Mouse (Mus musculus) CH12.LX (cell line): ENCODE results near the gene Timp1. TPM values are rescaled to one million over a fixed set of nuclear protein-coding genes. Genes with fewer than 3 reads are reported as not detected.

Experiments used
- DNase-seq: peaks from one replicate; pipeline ENCODE4 v3.0.0-alpha.2; 2013; ENCODE audit errors: extremely low read depth
- H3K27ac ChIP-seq: 2 replicates; pipeline ENCODE4 v1.5.1; 2012; ENCODE audit warnings: low read depth, mild to moderate bottlenecking, control low read depth, moderate library complexity; ENCODE audit not compliant: insufficient read depth
- H3K27me3 ChIP-seq: replicated peaks from 2 replicates; pipeline ENCODE3; 2012; ENCODE audit warnings: inconsistent platforms
- H3K36me3 ChIP-seq, 2 experiments: replicated peaks in 1 of 2; 2 replicates each; pipeline versions ENCODE3 to v1.6.1; 2012; ENCODE audit warnings: inconsistent platforms in 1 of 2, low read length in 1 of 2, mild to moderate bottlenecking in 1 of 2, mixed read lengths in 1 of 2, moderate library complexity in 1 of 2; ENCODE audit not compliant: control insufficient read depth in 1 of 2, insufficient read depth in 1 of 2
- H3K4me1 ChIP-seq, 2 experiments: 2 replicates each; pipeline ENCODE4 v1.6.1; 2012; ENCODE audit warnings: inconsistent platforms in 1 of 2, moderate library complexity in 1 of 2; ENCODE audit not compliant: insufficient read depth in 2 of 2, control insufficient read depth in 1 of 2
- H3K4me2 ChIP-seq: 2 replicates; pipeline ENCODE4 v1.6.1; 2012; ENCODE audit warnings: low read depth, mild to moderate bottlenecking, control low read depth; ENCODE audit not compliant: poor library complexity, insufficient read depth, severe bottlenecking
- H3K4me3 ChIP-seq, 3 experiments: fragments of 150-350 bp in 1 of 3; sonication (generic) in 1 of 3; replicated peaks in 1 of 3; 2 replicates each; pipeline versions ENCODE3 to v1.5.1; 2011 to 2012; ENCODE audit warnings: low read depth in 2 of 3, low read length in 2 of 3, mild to moderate bottlenecking in 2 of 3, moderate library complexity in 2 of 3, control low read depth in 1 of 3, improper control_type of control experiment in 1 of 3, inconsistent platforms in 1 of 3, mixed read lengths in 1 of 3; ENCODE audit not compliant: poor library complexity in 1 of 3
- H3K79me2 ChIP-seq: replicated peaks from 2 replicates; pipeline ENCODE4 v1.6.1; 2012; ENCODE audit warnings: mild to moderate bottlenecking, moderate library complexity; ENCODE audit not compliant: control insufficient read depth, poor library complexity, insufficient read depth, severe bottlenecking; ENCODE audit errors: extremely low read depth
- H3K9ac ChIP-seq: 2 replicates; pipeline ENCODE4 v1.6.1; 2012; ENCODE audit warnings: low read depth, mild to moderate bottlenecking, control low read depth, moderate library complexity; ENCODE audit not compliant: insufficient read depth
- H3K9me3 ChIP-seq: replicated peaks from 2 replicates; pipeline ENCODE3; 2012; ENCODE audit warnings: low read length, inconsistent platforms, mixed read lengths
- CHD1 ChIP-seq: IDR thresholded peaks from 2 replicates; pipeline ENCODE4 v1.6.1; 2012; ENCODE audit warnings: low read depth, low read length, improper control_type of control experiment, inconsistent platforms
- CHD2 ChIP-seq: IDR thresholded peaks from 2 replicates; pipeline ENCODE4 v1.6.1; 2011; ENCODE audit warnings: low read length, improper control_type of control experiment
- CTCF ChIP-seq, 2 experiments: IDR thresholded peaks in 1 of 2; conservative IDR thresholded peaks in 1 of 2; 2 replicates each; pipeline ENCODE4 v1.5.1; 2011 to 2012; ENCODE audit warnings: low read depth in 2 of 2, low read length in 2 of 2, improper control_type of control experiment in 1 of 2, inconsistent platforms in 1 of 2, mild to moderate bottlenecking in 1 of 2, moderate library complexity in 1 of 2
- ETS1 ChIP-seq: conservative IDR thresholded peaks from 2 replicates; pipeline ENCODE4 v1.6.1; 2012; ENCODE audit warnings: low read depth, mild to moderate bottlenecking, inconsistent platforms, low read length, improper control_type of control experiment, moderate library complexity
- GABPA ChIP-seq: IDR thresholded peaks from 2 replicates; pipeline ENCODE4 v1.6.1; 2012; ENCODE audit warnings: low read depth, low read length, improper control_type of control experiment, inconsistent platforms; ENCODE audit not compliant: insufficient replicate concordance
- HCFC1 ChIP-seq: IDR thresholded peaks from 2 replicates; pipeline ENCODE4 v1.6.1; 2012; ENCODE audit warnings: low read depth, mild to moderate bottlenecking, inconsistent platforms, low read length, improper control_type of control experiment
- IRF4 ChIP-seq: IDR thresholded peaks from 2 replicates; pipeline ENCODE4 v1.6.1; 2014; ENCODE audit warnings: low read depth, mild to moderate bottlenecking, inconsistent platforms, low read length, improper control_type of control experiment
- MAX ChIP-seq: IDR thresholded peaks from 2 replicates; pipeline ENCODE4 v1.6.1; 2011; ENCODE audit warnings: low read length, improper control_type of control experiment
- MAZ ChIP-seq: IDR thresholded peaks from 2 replicates; pipeline ENCODE4 v1.6.1; 2012; ENCODE audit warnings: low read depth, mild to moderate bottlenecking, inconsistent platforms, low read length, improper control_type of control experiment, moderate library complexity
- MXI1 ChIP-seq: IDR thresholded peaks from 2 replicates; pipeline ENCODE4 v1.6.1; 2011; ENCODE audit warnings: mild to moderate bottlenecking, low read depth, low read length, improper control_type of control experiment
- NRF1 ChIP-seq: IDR thresholded peaks from 2 replicates; pipeline ENCODE4 v1.6.1; 2014; ENCODE audit warnings: low read depth, mild to moderate bottlenecking, inconsistent platforms, low read length, improper control_type of control experiment, moderate library complexity
- POLR2AphosphoS2 ChIP-seq: IDR thresholded peaks from 2 replicates; pipeline ENCODE4 v1.6.1; 2011; ENCODE audit warnings: low read depth, low read length, improper control_type of control experiment
- RAD21 ChIP-seq: IDR thresholded peaks from 2 replicates; pipeline ENCODE4 v1.6.1; 2011; ENCODE audit warnings: low read depth, mild to moderate bottlenecking, low read length, improper control_type of control experiment, moderate library complexity
- SIN3A ChIP-seq: IDR thresholded peaks from 2 replicates; pipeline ENCODE4 v1.6.1; 2012; ENCODE audit warnings: low read length, improper control_type of control experiment, inconsistent platforms
- TBP ChIP-seq: conservative IDR thresholded peaks from 2 replicates; pipeline ENCODE4 v1.6.1; 2011; ENCODE audit warnings: low read depth, low read length, improper control_type of control experiment
- TCF12 ChIP-seq: IDR thresholded peaks from 2 replicates; pipeline ENCODE4 v1.6.1; 2014; ENCODE audit warnings: low read depth, mild to moderate bottlenecking, inconsistent platforms, low read length, improper control_type of control experiment
- ZMIZ1 ChIP-seq: IDR thresholded peaks from 2 replicates; pipeline ENCODE4 v1.6.1; 2012; ENCODE audit warnings: low read depth, mild to moderate bottlenecking, inconsistent platforms, low read length, improper control_type of control experiment
- dilution Hi-C: fragments of 300-500 bp; cut with MboI; formaldehyde crosslinking; loops from 2 replicates; pipeline ENCODE4 v1.14.3; 2020; ENCODE audit warnings: low sequenced_read_pairs; ENCODE audit not compliant: extremely low pct_unique_long_range_greater_than_20kb, extremely low pct_ligation_motif_present
- in situ Hi-C: fragments of 300-500 bp; cut with MboI; formaldehyde crosslinking; loops from 3 replicates; pipeline ENCODE4 v1.14.3; 2019; ENCODE audit warnings: low sequenced_read_pairs, low pct_ligation_motif_present, low pct_unique_long_range_greater_than_20kb, mixed read lengths
- polyA plus RNA-seq: library from polyadenylated mRNA; unstranded; fragments of >175 nt; gene quantifications from 2 replicates; pipeline ENCODE4 v1.2.1, GENCODE M21; 2012; ENCODE audit warnings: low read depth; ENCODE audit not compliant: insufficient read length
- total RNA-seq, 2 experiments: library from RNA; depleted of rRNA; stranded (reverse); fragments of 300-350 nt in 1 of 2; fragments of >200 nt in 1 of 2; gene quantifications; 2 replicates each; pipeline ENCODE4 v1.2.3; 2012 to 2014

The Timp1 gene
- total and polyA plus RNA-seq, 3 experiments, result 0.13 to 0.36 TPM; not detected in 1

- dilution Hi-C loops, result no loop called here
- H3K4me1 ChIP-seq, result peaks cover 0 to 4% of the 10 kb centered on the region in 2 experiments; a peak in 2 of 4 replicates
- peaks cover 0 to 3% of the 10 kb centered on the region in 2 experiments for H3K36me3 ChIP-seq
- H3K9me3 ChIP-seq, result no peaks in the 10 kb centered on the region
- no peak overlapping the region for H3K27ac ChIP-seq
- DNase-seq, result no peak
- no peak for TF ChIP-seq TCF12
- no peak for TF ChIP-seq MXI1
- TF ChIP-seq CTCF (conservative IDR thresholded peaks at IDR 0.05 in 1 of 2, IDR thresholded peaks at IDR 0.05 in 1 of 2; ENCODE audit: low read depth in 2 of 2, low read length in 2 of 2), result peak in 1 of 2 experiments; percentile 25; a peak in 2 of 4 replicates
- TF ChIP-seq SIN3A, result no peak
- no peak for TF ChIP-seq MAX
- TF ChIP-seq, all 38 proteins: peak for 1
- in situ Hi-C loops, result no loop called here
- peak overlapping the region in 2 of 3 experiments; percentile 32 to 64 for H3K4me3 ChIP-seq
- peak overlapping the region; percentile 67 for H3K4me2 ChIP-seq
- peak overlapping the region; percentile 6; the same call in 1 of the 2 replicates for H3K9ac ChIP-seq
- H3K27me3 ChIP-seq, result peaks cover 14% of the 10 kb centered on the region
- H3K79me2 ChIP-seq, result no peaks in the 10 kb centered on the region
Observed at GRCm38 (mm10) chrX:20920249-20920843, 50.4 kb downstream of the Timp1 start.

DNA sequence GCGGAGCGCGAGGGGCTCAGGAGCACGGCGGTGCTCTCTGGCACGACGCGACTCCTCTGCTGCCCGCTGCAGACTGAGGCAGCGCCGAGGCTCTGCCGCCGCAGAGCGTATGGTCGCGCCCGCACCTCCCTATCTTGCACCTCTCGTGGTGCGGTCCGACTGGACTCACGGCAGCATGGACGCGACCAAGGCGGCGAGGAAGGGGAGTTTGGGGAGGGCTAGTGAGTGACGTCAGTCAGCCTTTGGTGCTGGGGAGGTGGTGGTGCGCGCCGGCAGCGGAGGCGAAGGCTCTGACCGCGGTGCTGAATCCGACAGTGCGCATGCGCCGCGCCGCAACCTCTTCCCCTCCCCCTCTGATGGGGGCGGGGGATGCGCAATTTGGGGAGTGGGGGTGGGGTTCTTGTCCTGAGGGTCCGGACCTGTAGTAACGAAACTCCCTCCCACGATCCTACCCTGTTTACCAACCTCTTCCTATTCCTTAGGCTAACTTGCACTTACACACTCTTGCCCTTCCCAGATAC lies 50.9 kb downstream of the Timp1 start, which contains the start of gene Syn1:
Gene Syn1, minus strand, starts transcription at position 161 of the 521 bp plus-strand sequence.
- Histone ChIP-seq H3K4me3 (peak within 1 kb of the TSS in 2 of 3 experiments; percentile 32 to 64), H3K36me3 (peaks cover 0 to 8% of the 10 kb centered on the region in 2 experiments), H3K27ac (no peak within 1 kb of the TSS), H3K27me3 (peaks cover 14% of the 10 kb centered on the region), H3K4me1 (no peaks in the 10 kb centered on the region; a peak in 1 of 4 replicates), H3K79me2 (no peaks in the 10 kb centered on the region), H3K9ac (peak within 1 kb of the TSS; percentile 6; the same call in 1 of the 2 replicates), H3K9me3 (no peaks in the 10 kb centered on the region), H3K4me2 (peak within 1 kb of the TSS; percentile 67)
- TF ChIP-seq POLR2AphosphoS2 (no peak), HCFC1 (no peak; the same call in 1 of the 2 replicates), GABPA (no peak), ETS1 (no peak), TBP (no peak), NRF1 (peak; percentile 89), CHD1 (peak; percentile 87; the same call in 1 of the 2 replicates), IRF4 (0 out of 2 replicates have a peak, but pooled peaks have one; percentile 8), CHD2 (peak; percentile 92), ZMIZ1 (no peak), RAD21 (no peak), MAZ (no peak)
- DNase-seq, result peak; percentile 78
- in situ Hi-C loops, result no loop called here
- dilution Hi-C loops, result no loop called here
